Mouse (Mus musculus) left cerebral cortex, adult 2 months (tissue): ENCODE measurements at regions not wholly inside any gene's neighbourhood (a gene's known extent, or its start where the extent isn't known, plus 50 kb on each side); places are given as distances from the start of the nearest gene placed in this dataset.

Experiments used
- DNase-seq, 2 experiments: peaks; one replicate each; pipeline ENCODE4 v3.0.0; 2021 to 2022; ENCODE audit warnings: low spot score in 2 of 2, mixed read lengths in 1 of 2; ENCODE audit errors: extremely low spot score in 1 of 2
- H3K27ac ChIP-seq: fragments of 200-600 bp; 2 replicates; pipeline ENCODE4 v1.8.1; 2022
- H3K4me3 ChIP-seq: fragments of 200-600 bp; 2 replicates; pipeline ENCODE4 v1.8.1; 2022
- CTCF ChIP-seq: fragments of 200-600 bp; IDR thresholded peaks from 2 replicates; pipeline ENCODE4 v1.8.1; 2022; ENCODE audit warnings: antibody characterized with exemption, mild to moderate bottlenecking, moderate library complexity
- intact Hi-C: fragments of 180-260 bp; cut with DNase I; formaldehyde crosslinking; loops from one replicate; pipeline ENCODE4 v1.15.1; 2025

DNA sequence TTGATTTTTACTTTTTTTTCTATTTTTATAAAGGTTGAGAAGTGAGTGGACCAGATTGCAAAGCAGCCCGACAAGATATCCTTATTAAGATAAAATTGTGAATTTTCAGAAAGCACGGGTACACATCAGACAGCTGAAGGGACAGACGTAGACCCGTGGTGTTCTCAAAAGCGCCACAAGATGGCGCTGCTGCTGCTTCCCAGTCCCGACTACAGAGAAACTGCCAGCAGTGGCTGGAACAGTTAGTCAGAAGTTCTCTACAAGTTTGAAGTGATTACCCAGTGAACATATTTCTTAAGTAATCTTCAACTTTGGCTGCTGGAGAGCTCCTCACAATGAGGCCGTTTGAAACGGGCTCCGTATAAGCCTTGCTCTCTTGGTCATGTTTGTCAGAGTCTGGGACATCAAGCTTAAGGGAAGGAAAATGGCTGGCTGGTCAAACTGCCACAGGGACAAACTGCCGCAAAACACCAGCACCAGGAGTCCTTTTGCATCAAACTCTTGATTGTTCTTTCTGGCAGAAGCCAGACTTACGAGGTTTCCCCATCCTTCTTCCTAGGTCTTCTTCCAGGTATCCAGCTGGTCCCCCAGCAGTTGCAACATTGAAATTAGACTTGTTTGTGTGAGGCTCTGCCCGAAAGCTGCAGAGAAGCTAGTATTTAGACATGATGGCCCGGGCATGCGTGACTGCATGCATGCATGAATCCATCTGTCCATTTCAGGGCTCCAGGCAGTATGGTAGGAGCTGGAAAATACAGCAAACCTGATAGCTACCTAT lies 106.0 kb upstream of the Chd6 start:
- peak; percentile 84 to 89 for DNase-seq
- intact Hi-C loops: no loop called here
- TF ChIP-seq CTCF: peak; percentile 96
- no peak overlapping the region for H3K4me3 ChIP-seq
- no peak overlapping the region for H3K27ac ChIP-seq

DNA sequence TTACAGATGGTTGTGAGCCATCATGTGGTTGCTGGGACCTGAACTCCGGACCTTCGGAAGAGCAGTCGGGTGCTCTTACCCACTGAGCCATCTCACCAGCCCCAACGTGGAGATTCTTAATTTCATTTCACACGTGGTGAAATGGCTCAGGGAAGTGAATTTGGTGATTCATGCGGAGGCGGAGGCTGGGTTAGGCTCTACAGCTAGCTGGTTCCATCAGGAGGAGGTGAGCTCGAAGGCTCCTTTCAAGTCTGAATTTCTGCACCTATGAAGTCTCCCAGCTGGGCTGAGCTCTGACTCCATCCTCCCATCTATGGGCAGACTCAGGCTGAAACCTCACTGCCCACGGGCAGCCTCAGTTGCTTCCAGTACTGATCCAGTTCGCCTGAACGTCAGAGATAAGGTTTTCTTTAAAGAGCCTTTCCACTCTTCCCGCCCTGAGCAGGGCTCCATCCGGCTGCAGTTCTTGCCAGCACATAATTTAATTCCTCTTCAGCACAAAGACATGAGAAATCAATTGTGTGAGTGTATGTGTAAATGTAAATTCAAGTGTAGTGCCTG lies 103.5 kb upstream of the Chd6 start:
- DNase-seq: no peak
- intact Hi-C loops: no loop called here
- Histone ChIP-seq H3K27ac (no peak overlapping the region), H3K4me3 (no peak overlapping the region)
- TF ChIP-seq CTCF: no peak

GRCm38 (mm10) chr2:161196713-161197372 lies 88.0 kb upstream of the Chd6 start:
- H3K27ac ChIP-seq: no peak overlapping the region
- intact Hi-C loops: no loop called here
- H3K4me3 ChIP-seq: no peak overlapping the region
- no peak for DNase-seq
- no peak for TF ChIP-seq CTCF

DNA sequence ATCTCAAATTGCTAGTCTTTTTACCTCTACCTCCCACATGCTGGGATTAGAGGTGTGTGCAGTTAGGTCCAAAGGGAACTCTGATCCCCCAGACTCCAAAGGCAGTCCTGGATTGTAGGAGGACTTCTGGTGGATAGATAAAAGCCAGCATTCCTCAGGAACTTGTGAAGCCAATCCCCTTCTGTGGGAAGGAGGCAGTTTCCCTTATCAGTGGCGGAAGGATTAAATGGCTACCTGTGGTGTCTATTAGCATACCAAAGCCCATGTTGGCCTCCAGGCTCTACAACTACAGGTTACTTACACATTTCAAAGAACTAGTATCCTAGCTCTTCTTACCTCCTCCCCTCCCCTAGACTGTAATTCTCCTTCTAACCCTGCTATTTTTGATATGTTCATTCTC lies 78.6 kb upstream of the Chd6 start:
- H3K4me3 ChIP-seq: no peak overlapping the region
- TF ChIP-seq CTCF: no peak
- no peak overlapping the region for H3K27ac ChIP-seq
- no peak for DNase-seq
- intact Hi-C loops: no loop called here

DNA sequence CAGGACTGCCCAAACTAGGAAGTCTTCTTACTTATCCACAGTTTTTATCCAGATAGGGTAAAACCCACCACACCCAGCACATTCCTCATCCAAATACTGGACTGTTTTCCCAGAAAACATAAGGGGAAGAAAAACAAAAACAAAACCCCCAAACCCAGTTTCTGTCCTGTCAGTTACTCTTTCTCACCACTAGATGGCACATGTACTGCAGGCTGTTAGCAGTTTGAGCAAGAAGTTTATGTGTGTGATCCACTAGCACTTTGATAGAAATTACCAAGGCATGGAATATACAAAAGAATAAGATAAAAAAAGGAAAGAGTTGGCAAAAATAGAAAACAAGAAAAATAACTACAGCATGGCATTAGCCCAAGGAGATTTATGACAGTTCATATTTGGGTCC lies 76.2 kb upstream of the Chd6 start:
- peak; percentile 80 for TF ChIP-seq CTCF
- intact Hi-C loops: no loop called here
- DNase-seq: no peak

GRCm38 (mm10) chr2:161177355-161178021 lies 68.6 kb upstream of the Chd6 start:
- intact Hi-C loops: loop anchor here (1.0 to 5.0 kb wide), 2 partner anchors 68 to 85 kb away; partner anchors contain the start of gene Chd6
- DNase-seq: peak; percentile 74 to 76
- Histone ChIP-seq H3K4me3 (peak overlapping the region; percentile 56), H3K27ac (peak overlapping the region; percentile 87)
- peak; percentile 67 for TF ChIP-seq CTCF

More for the DNA sequence above, 76.2 kb upstream of the Chd6 start:
- H3K4me3 ChIP-seq: no peak overlapping the region
- no peak overlapping the region for H3K27ac ChIP-seq

GRCm38 (mm10) chr2:161166681-161167080 lies 57.8 kb upstream of the Chd6 start:
- H3K4me3 ChIP-seq: no peak overlapping the region
- intact Hi-C loops: no loop called here
- DNase-seq: no peak
- TF ChIP-seq CTCF: no peak
- no peak overlapping the region for H3K27ac ChIP-seq

DNA sequence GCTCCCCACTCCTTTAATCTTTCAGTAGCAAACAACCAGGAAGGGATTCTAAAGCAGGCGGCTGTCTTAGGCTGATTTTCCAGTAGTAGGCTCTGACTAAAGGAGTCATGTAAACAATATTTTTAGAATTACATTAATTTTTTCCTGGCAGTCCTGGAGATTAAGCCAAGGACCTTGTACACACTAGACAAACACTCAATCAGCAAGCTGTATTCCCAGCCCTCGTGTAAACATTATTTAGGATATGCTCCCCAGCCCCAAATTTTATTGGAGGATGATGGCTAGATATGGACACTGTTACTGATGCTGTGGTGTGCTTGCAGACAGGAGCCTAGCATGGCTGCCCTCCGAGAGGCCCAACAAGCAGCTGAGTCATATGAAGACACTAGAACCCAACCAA lies 56.6 kb upstream of the Chd6 start:
- Histone ChIP-seq H3K4me3 (no peak overlapping the region), H3K27ac (no peak overlapping the region)
- no peak for TF ChIP-seq CTCF
- intact Hi-C loops: no loop called here
- DNase-seq: no peak

DNA sequence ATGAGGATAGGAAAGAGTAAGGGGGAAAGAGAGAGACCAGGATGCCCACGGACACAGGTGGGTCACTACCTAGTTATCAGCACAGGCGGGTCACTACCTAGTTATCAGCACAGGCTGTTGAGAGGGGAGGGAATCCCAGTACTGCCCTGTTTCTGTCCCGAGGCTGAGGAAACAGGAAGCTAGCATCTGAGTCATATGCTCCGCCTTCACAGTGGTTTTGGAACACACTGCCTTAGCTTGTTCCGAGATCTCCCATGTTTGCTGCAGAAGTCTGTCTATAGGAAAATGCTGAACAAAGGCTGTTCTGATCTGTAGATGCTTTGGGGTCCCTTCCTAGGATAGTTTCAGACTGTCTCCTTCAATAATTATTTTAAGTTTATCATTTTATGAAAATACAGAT lies 55.4 kb upstream of the Chd6 start:
- Histone ChIP-seq H3K27ac (no peak overlapping the region), H3K4me3 (no peak overlapping the region)
- intact Hi-C loops: no loop called here
- DNase-seq: no peak
- no peak for TF ChIP-seq CTCF
